Mouse (Mus musculus): Measurements from ENCODE around the gene Mpp3.
A peak's percentile ranks its signal among the peaks of the same experiment; 100 is the strongest.

DNA sequence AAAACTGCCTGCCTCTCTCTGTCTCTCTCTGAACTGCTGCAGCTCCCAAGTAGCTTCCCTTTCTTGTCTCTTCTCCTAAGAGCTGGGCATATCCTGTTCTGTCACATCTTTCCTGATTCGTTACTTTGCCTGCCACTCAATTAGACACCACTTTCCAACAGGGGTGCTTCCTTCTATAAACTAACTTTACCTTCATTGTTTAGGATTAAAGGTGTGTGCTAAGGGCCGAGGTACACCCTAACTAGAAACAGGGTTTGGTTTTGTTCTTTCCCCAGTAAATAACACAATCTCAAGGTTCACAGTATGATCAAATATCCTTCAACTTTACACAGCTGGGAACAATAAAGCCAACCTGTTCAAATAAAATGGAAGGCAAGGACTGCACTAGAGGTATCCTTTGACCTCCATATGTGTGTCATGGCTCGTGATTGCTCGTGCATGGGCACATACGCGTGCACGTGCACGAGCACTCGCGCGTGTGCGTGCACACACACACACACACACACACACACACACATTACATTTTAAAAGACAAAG lies 4.9 kb upstream of the Mpp3 start:
- TF ChIP-seq EP300 (IDR thresholded peaks at IDR 0.05; ENCODE audit: low read length) (no peak), ZKSCAN1 (IDR thresholded peaks at IDR 0.05; ENCODE audit: borderline replicate concordance, low read depth, low read length) (no peak), POLR2A (IDR thresholded peaks at IDR 0.05; ENCODE audit: low read depth, low read length) (no peak), USF1 (IDR thresholded peaks at IDR 0.05; ENCODE audit: low read depth, low read length) (no peak), HCFC1 (IDR thresholded peaks at IDR 0.05; ENCODE audit: low read depth, low read length) (no peak), SMC3 (IDR thresholded peaks at IDR 0.05; ENCODE audit: low read depth, low read length) (no peak), BHLHE40 (IDR thresholded peaks at IDR 0.05; ENCODE audit: low read depth, low read length) (peak; percentile 35), CTCF (conservative IDR thresholded peaks at IDR 0.05 in 1 of 2, IDR thresholded peaks at IDR 0.05 in 1 of 2; ENCODE audit: low read depth in 2 of 2, low read length in 2 of 2) (no peak), MYC (IDR thresholded peaks at IDR 0.05; ENCODE audit: low read depth, low read length) (no peak), RCOR1 (conservative IDR thresholded peaks at IDR 0.05; ENCODE audit: low read depth, low read length) (no peak)

All from CH12.LX (cell line).